Mouse (Mus musculus) heart, adult 2 months (tissue): ENCODE measurements around the gene Phlpp2.

Source experiments
- CTCF ChIP-seq: fragments of 200-600 bp; IDR thresholded peaks from 2 replicates; pipeline ENCODE4 v1.8.1; 2022; ENCODE audit warnings: antibody characterized with exemption, mild to moderate bottlenecking, moderate library complexity
- EP300 ChIP-seq: fragments of 200-500 bp; IDR thresholded peaks from 2 replicates; pipeline ENCODE4 v1.6.1; 2011; ENCODE audit warnings: low read depth, low read length, control low read depth; ENCODE audit not compliant: insufficient read depth

DNA sequence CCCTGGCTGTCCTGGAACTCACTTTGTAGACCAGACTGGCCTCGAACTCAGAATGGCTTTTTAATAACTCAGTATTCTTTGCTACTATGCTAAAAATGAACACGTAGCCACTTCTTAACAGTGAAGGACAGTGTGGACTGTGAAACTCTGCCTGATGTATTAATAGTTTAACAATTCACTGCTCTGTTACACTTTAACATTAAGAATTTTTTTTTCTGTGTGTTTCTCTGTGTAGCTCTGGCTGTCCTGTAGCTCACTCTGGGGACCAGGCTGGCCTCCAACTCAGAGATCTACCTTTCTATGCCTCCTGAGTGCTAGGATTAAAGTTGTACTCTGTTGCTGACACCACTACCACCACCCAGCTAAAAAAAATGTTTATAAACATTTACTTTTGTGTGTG lies 44.8 kb upstream of the Phlpp2 start:
- TF ChIP-seq CTCF = no peak
- TF ChIP-seq EP300 = no peak
